Mouse (Mus musculus) cerebellum, adult 2 months (tissue): ENCODE measurements at regions not wholly inside any gene's neighbourhood (a gene's known extent, or its start where the extent isn't known, plus 50 kb on each side); places are given as distances from the start of the nearest gene placed in this dataset.

ENCODE experiments used
- DNase-seq, 2 experiments: peaks; one replicate each; pipeline ENCODE4 v3.0.0; 2021
- H3K27ac ChIP-seq: fragments of 200-500 bp; 2 replicates; pipeline ENCODE4 v1.5.1; 2012; ENCODE audit warnings: low read length, control low read depth, inconsistent platforms; ENCODE audit not compliant: insufficient read depth
- H3K27me3 ChIP-seq: fragments of 200-500 bp; 2 replicates; pipeline ENCODE4 v1.6.1; 2012; ENCODE audit warnings: inconsistent platforms, mild to moderate bottlenecking, low read length, moderate library complexity; ENCODE audit not compliant: control insufficient read depth, insufficient read depth
- H3K4me1 ChIP-seq: fragments of 200-500 bp; 2 replicates; pipeline ENCODE4 v1.6.1; 2011; ENCODE audit warnings: low read length; ENCODE audit not compliant: control insufficient read depth, insufficient read depth
- H3K4me3 ChIP-seq: fragments of 200-500 bp; replicated peaks from 2 replicates; pipeline ENCODE3; 2011; ENCODE audit warnings: mild to moderate bottlenecking, low read depth, low read length, control low read depth; ENCODE audit not compliant: insufficient read depth
- CTCF ChIP-seq: fragments of 200-500 bp; IDR thresholded peaks from 2 replicates; pipeline ENCODE4 v1.5.1; 2011; ENCODE audit warnings: low read depth, mild to moderate bottlenecking, control low read depth, low read length, moderate library complexity, borderline replicate concordance; ENCODE audit not compliant: insufficient read depth
- POLR2A ChIP-seq: fragments of 200-500 bp; IDR thresholded peaks from 2 replicates; pipeline ENCODE4 v1.6.1; 2011; ENCODE audit warnings: low read length, control low read depth, borderline replicate concordance; ENCODE audit not compliant: insufficient read depth
- WGBS: fragments of 180-500 bp; shearing (Covaris S2); methylation state at CpG from one replicate; pipeline ENCODE4 v1.1.7; 2018; 5-methylcytosine and 5-hydroxymethylcytosine counted together

GRCm38 (mm10) chr17:54065187-54065795, 74.8 kb upstream of the Sult1c1 start:
- no peak for DNase-seq
- no peaks in the 10 kb centered on the region for H3K4me1 ChIP-seq
- 31% methylated on average over 4 of the region's 4 CpGs for WGBS
- H3K27me3 ChIP-seq: no peaks in the 10 kb centered on the region
- no peak overlapping the region for H3K4me3 ChIP-seq
- H3K27ac ChIP-seq: no peak overlapping the region
- peak; percentile 24; the same call in 1 of the 2 replicates for TF ChIP-seq CTCF
- no peak for TF ChIP-seq POLR2A

GRCm38 (mm10) chr17:54061280-54061679, 70.8 kb upstream of the Sult1c1 start:
- no peak overlapping the region for H3K4me3 ChIP-seq
- H3K4me1 ChIP-seq: no peaks in the 10 kb centered on the region
- TF ChIP-seq CTCF (peak; percentile 24; the same call in 1 of the 2 replicates), POLR2A (no peak)
- DNase-seq: peak in 1 of 2 experiments; percentile 3
- no peak overlapping the region for H3K27ac ChIP-seq
- 36% methylated on average over 7 of the region's 7 CpGs for WGBS
- no peaks in the 10 kb centered on the region for H3K27me3 ChIP-seq
